Mouse (Mus musculus): ENCODE results near the gene Lgmn. TPM values are rescaled to one million over a fixed set of nuclear protein-coding genes. Genes with fewer than 3 reads are reported as not detected.

Lgmn gene
- polyA plus RNA-seq, 1 experiment from 2014 or later: 47.2 TPM

DNA sequence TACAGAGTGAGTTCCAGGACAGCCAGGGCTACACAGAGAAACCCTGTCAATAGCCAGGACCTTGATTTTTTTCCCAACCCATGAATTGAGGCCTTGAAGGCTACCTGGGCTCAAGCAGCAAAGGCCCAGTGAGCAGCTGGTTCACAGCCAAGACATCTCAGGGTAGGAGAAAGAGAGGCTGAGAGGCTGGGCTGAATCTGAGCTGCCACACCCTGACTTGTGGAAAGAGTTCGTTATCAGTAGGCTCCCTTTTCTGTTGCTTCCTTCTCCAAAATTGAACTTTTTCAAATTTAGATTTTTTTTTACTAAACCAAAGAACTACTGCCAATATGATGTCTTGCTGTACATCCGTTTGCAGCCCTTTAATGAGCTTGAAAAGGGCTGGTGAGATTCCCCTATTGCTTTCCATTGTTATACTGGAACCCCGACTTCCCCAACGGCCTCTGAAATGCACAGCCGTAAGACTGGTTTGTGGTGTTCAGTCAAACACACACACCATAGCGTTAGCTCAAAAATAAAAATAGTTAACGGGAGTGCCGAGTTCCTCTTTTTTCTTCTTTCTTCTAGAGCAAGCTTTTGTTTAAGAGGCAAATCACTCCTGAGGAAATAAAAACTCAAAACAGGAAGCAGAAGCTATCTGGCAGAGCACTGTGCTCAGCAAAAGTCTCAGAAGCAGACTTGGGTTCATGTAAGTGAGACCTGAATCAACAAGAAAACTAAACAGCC, 11.7 kb upstream of the Lgmn start:
- no peak for ATAC-seq
- Histone ChIP-seq H3K4me1 (peaks cover 24% of the 10 kb centered on the region), H3K27ac (peak overlapping the region; percentile 61), H3K9ac (no peak overlapping the region), H3K4me2 (no peak overlapping the region), H3K4me3 (no peak overlapping the region), H3K27me3 (replicated peaks) (peaks cover 8% of the 10 kb centered on the region), H3K36me3 (no peaks in the 10 kb centered on the region), H3K9me3 (replicated peaks) (no peaks in the 10 kb centered on the region)
- 18% methylated on average over 8 of the region's 8 CpGs for WGBS (ENCODE audit: insufficient replicate concordance)

DNA sequence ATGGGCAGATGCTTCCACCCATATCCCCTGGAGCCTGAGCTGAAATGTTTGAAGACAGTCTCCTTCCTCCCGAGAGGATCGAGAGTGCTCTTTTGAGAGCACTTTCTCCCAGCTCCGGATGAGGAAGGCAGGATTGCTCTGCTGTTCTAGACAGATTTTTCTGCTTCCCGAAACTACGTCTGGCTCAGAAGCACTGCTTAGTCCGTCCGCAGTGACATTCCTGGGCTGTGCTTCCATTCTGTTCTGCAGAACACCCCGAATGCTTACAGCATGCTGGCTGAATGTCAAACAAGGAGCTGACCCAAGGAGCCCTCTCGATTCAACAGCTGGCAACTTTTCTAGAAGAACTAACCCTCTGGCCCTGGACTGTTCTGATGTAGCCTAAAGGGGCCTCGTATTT, 10.8 kb upstream of the Lgmn start:
- Histone ChIP-seq H3K9me3 (replicated peaks) (no peaks in the 10 kb centered on the region), H3K36me3 (no peaks in the 10 kb centered on the region), H3K4me2 (no peak overlapping the region), H3K27ac (peak overlapping the region; percentile 61), H3K4me3 (no peak overlapping the region), H3K4me1 (peaks cover 18% of the 10 kb centered on the region), H3K9ac (no peak overlapping the region; the same call in 1 of the 2 replicates), H3K27me3 (replicated peaks) (peaks cover 8% of the 10 kb centered on the region)
- ATAC-seq: no peak
- WGBS (ENCODE audit: insufficient replicate concordance): 58% methylated on average over 10 of the region's 10 CpGs

DNA sequence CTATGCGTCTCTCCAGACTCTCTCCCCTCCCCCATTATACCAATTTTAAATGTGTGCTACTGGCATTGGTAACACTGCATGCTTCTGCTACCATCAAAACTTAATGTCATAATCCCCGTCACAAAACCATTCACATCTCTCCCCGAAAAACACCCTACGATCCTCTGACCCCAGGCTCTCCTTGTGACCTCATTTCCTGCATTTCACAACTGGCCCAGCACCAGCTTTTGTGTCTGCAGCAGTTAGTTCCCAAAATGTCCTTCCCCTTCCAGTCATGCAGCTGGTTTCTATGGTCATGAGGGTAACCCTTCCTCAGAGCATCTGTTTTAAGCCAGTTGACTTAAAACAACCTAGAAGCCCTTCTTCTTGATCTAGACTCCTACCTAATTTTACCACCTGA, 5.8 kb upstream of the Lgmn start:
- Histone ChIP-seq H3K27me3 (replicated peaks) (peaks cover 4% of the 10 kb centered on the region), H3K4me3 (no peak overlapping the region), H3K9ac (no peak overlapping the region), H3K9me3 (replicated peaks) (no peaks in the 10 kb centered on the region), H3K4me1 (peaks cover 15% of the 10 kb centered on the region), H3K4me2 (no peak overlapping the region), H3K27ac (no peak overlapping the region), H3K36me3 (no peaks in the 10 kb centered on the region)
- 28% methylated on average over 4 of the region's 4 CpGs for WGBS (ENCODE audit: insufficient replicate concordance)
- no peak for ATAC-seq

DNA sequence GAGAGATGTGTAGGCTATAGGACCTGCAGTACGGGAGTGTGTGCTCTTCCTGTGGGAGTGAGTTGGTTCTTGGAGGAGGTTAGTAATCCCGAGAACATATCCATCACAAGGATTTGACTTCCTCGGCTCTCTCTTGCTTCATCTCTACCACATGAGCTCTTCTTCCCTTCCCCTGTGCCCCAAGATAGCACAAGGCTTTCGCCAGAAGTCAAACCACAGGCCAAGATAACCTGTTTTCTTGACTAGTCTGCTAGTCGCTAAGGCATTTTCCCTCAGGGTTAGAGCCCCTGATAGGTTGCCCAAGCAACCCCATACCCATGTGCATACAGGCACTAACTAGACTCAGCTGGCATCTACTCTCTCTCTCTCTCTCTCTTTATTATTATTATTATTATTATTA, 4.1 kb upstream of the Lgmn start:
- no peak overlapping the region for H3K4me3 ChIP-seq
- no peak overlapping the region for H3K9ac ChIP-seq
- no peak overlapping the region for H3K4me2 ChIP-seq
- ATAC-seq: no peak
- H3K4me1 ChIP-seq: peaks cover 28% of the 10 kb centered on the region
- H3K36me3 ChIP-seq: no peaks in the 10 kb centered on the region
- H3K27me3 ChIP-seq (replicated peaks): 0 out of 2 replicates have a peak, but pooled peaks cover 4% of the 10 kb centered on the region
- no peak overlapping the region for H3K27ac ChIP-seq
- WGBS (ENCODE audit: insufficient replicate concordance): 23% methylated on average over 5 of the region's 5 CpGs
- no peaks in the 10 kb centered on the region for H3K9me3 ChIP-seq (replicated peaks)

DNA sequence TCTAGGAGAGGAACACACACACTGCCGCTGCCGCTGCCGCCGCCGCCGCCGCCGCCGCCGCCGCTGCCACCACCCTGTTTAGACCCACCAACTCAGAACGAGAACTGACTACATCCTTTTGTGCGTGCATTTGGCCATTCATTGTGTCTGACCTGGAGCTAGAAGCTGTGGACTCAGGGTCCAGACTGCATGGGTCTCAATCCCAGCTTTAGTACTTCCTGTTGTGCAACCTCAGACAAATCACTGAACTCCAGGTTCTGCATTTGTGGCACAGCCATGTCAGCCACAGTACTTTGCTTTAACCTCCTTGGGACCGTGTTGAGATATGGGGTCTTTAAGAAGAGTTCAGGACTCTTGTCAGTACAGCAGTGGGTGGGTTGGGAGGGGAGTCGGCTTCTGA, 3.0 kb upstream of the Lgmn start:
- no peak for ATAC-seq
- no peak overlapping the region for H3K27ac ChIP-seq
- H3K9me3 ChIP-seq (replicated peaks): no peaks in the 10 kb centered on the region
- no peak overlapping the region for H3K4me3 ChIP-seq
- WGBS (ENCODE audit: insufficient replicate concordance): 76% methylated on average over 15 of the region's 15 CpGs
- H3K4me2 ChIP-seq: no peak overlapping the region
- no peak overlapping the region for H3K9ac ChIP-seq
- peaks cover 14% of the 10 kb centered on the region; the same call in 1 of the 2 replicates for H3K27me3 ChIP-seq (replicated peaks)
- peaks cover 30% of the 10 kb centered on the region for H3K4me1 ChIP-seq
- H3K36me3 ChIP-seq: no peaks in the 10 kb centered on the region

DNA sequence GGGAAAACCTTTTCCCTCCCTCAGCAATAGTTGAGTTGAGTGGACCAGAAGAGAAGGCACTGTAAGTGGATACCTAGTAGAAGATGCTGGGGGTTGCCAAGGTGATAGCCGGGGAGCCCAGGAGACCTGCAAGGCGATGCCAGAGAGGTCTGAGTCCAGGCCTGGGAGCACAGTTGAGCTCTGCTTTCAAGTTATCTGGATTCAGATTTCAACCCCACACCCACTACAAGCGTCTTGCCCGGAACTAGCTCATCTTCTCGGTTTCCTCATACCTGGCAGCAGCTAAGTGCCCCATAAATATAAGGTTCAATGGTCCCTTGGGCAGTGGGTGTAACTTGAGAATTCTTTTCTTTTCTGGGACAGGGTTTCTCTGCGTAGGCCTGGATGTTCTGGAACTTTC, 1.5 kb upstream of the Lgmn start:
- Histone ChIP-seq H3K4me2 (no peak overlapping the region), H3K27ac (no peak overlapping the region), H3K4me3 (no peak overlapping the region), H3K36me3 (no peaks in the 10 kb centered on the region), H3K4me1 (peaks cover 30% of the 10 kb centered on the region), H3K9ac (no peak overlapping the region), H3K9me3 (replicated peaks) (no peaks in the 10 kb centered on the region), H3K27me3 (replicated peaks) (peaks cover 14% of the 10 kb centered on the region; the same call in 1 of the 2 replicates)
- WGBS (ENCODE audit: insufficient replicate concordance): 75% methylated on average over 6 of the region's 6 CpGs
- ATAC-seq: no peak

DNA sequence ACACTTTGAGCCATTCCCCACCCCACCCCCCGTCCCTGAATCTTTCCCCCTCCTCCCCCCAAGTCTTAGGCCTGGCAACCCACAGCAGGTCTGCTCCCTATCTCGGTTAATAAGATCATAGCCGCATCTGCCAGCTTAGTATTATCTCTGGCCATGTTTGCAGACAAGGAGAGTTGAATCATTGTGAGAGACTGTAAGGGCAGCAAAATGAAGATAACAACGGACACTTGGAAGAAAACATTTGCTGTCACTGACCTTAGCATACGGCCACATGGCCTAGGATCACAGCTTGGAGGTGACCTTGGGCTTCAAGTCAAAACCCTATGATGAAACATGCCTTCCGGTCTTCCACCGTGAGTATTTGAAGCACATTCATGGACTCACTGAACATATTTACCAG, 938 bp upstream of the Lgmn start:
- 40% methylated on average over 7 of the region's 7 CpGs for WGBS (ENCODE audit: insufficient replicate concordance)
- H3K4me1 ChIP-seq: peaks cover 30% of the 10 kb centered on the region
- no peak overlapping the region for H3K27ac ChIP-seq
- H3K4me3 ChIP-seq: no peak overlapping the region
- ATAC-seq: no peak
- no peaks in the 10 kb centered on the region for H3K36me3 ChIP-seq
- 0 out of 2 replicates have a peak overlapping the region, but pooled peaks have one; percentile 75 for H3K4me2 ChIP-seq
- no peaks in the 10 kb centered on the region for H3K9me3 ChIP-seq (replicated peaks)
- H3K9ac ChIP-seq: no peak overlapping the region
- H3K27me3 ChIP-seq (replicated peaks): peaks cover 14% of the 10 kb centered on the region; the same call in 1 of the 2 replicates

GRCm38 (mm10) chr12:102438983-102439631, 506 bp downstream of the Lgmn start:
- peak; percentile 38 for ATAC-seq
- Histone ChIP-seq H3K27me3 (replicated peaks) (peaks cover 14% of the 10 kb centered on the region; the same call in 1 of the 2 replicates), H3K4me3 (peak overlapping the region; percentile 60), H3K4me1 (peaks cover 39% of the 10 kb centered on the region), H3K27ac (no peak overlapping the region), H3K9me3 (replicated peaks) (no peaks in the 10 kb centered on the region), H3K4me2 (peak overlapping the region; percentile 75), H3K9ac (peak overlapping the region; percentile 47), H3K36me3 (no peaks in the 10 kb centered on the region)
- WGBS (ENCODE audit: insufficient replicate concordance): 3% methylated on average over 20 of the region's 20 CpGs

DNA sequence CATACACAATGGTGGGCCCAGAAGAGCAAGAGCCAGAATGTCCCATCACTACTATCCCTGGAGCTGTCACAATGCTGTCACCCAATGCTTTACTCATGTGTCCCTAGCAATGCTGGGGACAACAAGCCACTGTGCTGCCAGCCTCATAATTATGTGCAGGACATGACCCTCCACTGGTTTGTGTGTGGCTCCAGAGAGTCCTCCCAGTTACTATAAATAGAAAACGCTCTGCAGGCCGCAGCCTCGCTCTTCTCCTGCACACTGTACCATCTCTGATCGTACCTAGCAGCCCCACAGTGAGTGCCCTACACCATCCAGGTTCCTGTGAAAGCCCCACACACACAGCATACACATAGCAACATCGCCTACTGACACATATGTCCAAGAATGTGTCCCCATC, 1.7 kb downstream of the Lgmn start:
- Histone ChIP-seq H3K27ac (no peak overlapping the region), H3K9me3 (replicated peaks) (no peaks in the 10 kb centered on the region), H3K36me3 (no peaks in the 10 kb centered on the region), H3K4me1 (peaks cover 33% of the 10 kb centered on the region), H3K27me3 (replicated peaks) (peaks cover 14% of the 10 kb centered on the region; the same call in 1 of the 2 replicates), H3K9ac (no peak overlapping the region), H3K4me2 (peak overlapping the region; percentile 75; the same call in 1 of the 2 replicates), H3K4me3 (0 out of 2 replicates have a peak overlapping the region, but pooled peaks have one; percentile 60)
- ATAC-seq: no peak
- WGBS (ENCODE audit: insufficient replicate concordance): 65% methylated on average over 5 of the region's 5 CpGs

- Histone ChIP-seq H3K9me3 (replicated peaks) (no peaks in the 10 kb centered on the region), H3K4me3 (no peak overlapping the region), H3K4me2 (no peak overlapping the region), H3K9ac (no peak overlapping the region), H3K36me3 (no peaks in the 10 kb centered on the region), H3K4me1 (peaks cover 33% of the 10 kb centered on the region), H3K27ac (no peak overlapping the region), H3K27me3 (replicated peaks) (peaks cover 14% of the 10 kb centered on the region; the same call in 1 of the 2 replicates)
- ATAC-seq: no peak
- WGBS (ENCODE audit: insufficient replicate concordance): 73% methylated on average over 10 of the region's 10 CpGs
These were observed 2.6 kb downstream of the Lgmn start for GRCm38 (mm10) chr12:102436939-102437526.

GRCm38 (mm10) chr12:102434107-102434506, 5.5 kb downstream of the Lgmn start:
- WGBS (ENCODE audit: insufficient replicate concordance): 60% methylated on average over 4 of the region's 4 CpGs

GRCm38 (mm10) chr12:102432238-102432637, 7.4 kb downstream of the Lgmn start:
- no peaks in the 10 kb centered on the region for H3K27me3 ChIP-seq (replicated peaks)
- 72% methylated on average over 12 of the region's 12 CpGs for WGBS (ENCODE audit: insufficient replicate concordance)
- H3K9ac ChIP-seq: no peak overlapping the region
- no peak overlapping the region for H3K27ac ChIP-seq
- ATAC-seq: no peak
- no peaks in the 10 kb centered on the region for H3K36me3 ChIP-seq
- no peak overlapping the region for H3K4me2 ChIP-seq
- no peaks in the 10 kb centered on the region for H3K9me3 ChIP-seq (replicated peaks)
- peaks cover 26% of the 10 kb centered on the region for H3K4me1 ChIP-seq
- H3K4me3 ChIP-seq: no peak overlapping the region

More at GRCm38 (mm10) chr12:102434107-102434506, 5.5 kb downstream of the Lgmn start:
- no peak overlapping the region for H3K9ac ChIP-seq
- H3K9me3 ChIP-seq (replicated peaks): no peaks in the 10 kb centered on the region
- H3K27ac ChIP-seq: no peak overlapping the region
- H3K27me3 ChIP-seq (replicated peaks): peaks cover 10% of the 10 kb centered on the region; the same call in 1 of the 2 replicates
- peaks cover 33% of the 10 kb centered on the region for H3K4me1 ChIP-seq
- H3K36me3 ChIP-seq: no peaks in the 10 kb centered on the region
- H3K4me3 ChIP-seq: no peak overlapping the region
- H3K4me2 ChIP-seq: no peak overlapping the region
- no peak for ATAC-seq

Data from liver, embryonic 12.5 days (tissue).